ENCODE assay signal across 8 mouse cellular contexts in the genomic region with DNA sequence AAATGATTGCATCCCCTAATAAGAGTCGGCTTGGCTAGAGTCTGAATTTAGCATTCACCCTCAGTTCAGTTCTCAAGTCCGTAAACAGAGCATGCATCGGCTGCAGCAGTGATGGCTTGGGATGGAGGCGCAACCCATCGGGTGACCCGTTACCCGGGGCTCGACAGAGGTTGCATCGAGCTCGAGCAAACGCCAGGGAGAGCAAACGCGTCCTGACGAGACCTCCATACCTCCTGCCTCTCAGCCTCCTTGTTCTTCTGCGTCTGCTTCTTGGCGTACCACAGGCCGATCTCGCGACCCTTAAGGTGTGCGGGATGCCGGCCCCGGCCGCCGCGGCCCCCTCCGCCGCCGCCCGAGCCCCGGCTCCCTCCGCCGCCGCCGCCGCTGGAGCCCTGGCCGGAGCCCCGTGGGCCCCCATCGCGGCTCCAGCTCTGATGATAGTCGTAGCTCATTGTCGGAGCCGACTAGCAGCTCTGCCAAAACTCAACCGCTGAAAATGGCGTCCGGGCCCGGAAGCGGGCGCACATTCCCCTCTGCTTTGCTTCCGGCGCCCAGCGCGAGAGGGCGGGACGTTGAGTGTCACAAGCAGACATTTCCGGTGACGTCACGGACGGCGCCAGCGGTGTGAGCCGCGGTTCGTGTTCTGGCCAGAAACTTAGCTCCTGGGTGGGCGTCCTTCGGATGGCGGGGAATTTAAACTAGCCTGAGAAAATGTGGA. TPM values are rescaled to one million over a fixed set of nuclear protein-coding genes. Genes with fewer than 3 reads are reported as not detected.
DNase-seq lines count a peak whose midpoint lies in the region; ATAC-seq and TF ChIP-seq lines count a peak whose summit lies in the region.

TSS of gene Dhx36 (minus strand) at position 517 of the 718 bp plus-strand sequence.

- H3K4me1 ChIP-seq in MEL (ENCODE audit: control insufficient read depth in 1 of 2, insufficient read depth in 2 of 2, low read length in 2 of 2), result peaks cover 9 to 11% of the 10 kb centered on the region in 2 experiments; a peak in 3 of 4 replicates
- 0 out of 2 replicates have a peak, but pooled peaks cover 2% of the 10 kb centered on the region for H3K4me1 ChIP-seq in cerebellum, adult 2 months (ENCODE audit: control insufficient read depth, insufficient read depth, low read length)
- H3K4me1 ChIP-seq in forebrain, postnatal 0 days (ENCODE audit: insufficient read depth), result peaks cover 14% of the 10 kb centered on the region
- peaks cover 13% of the 10 kb centered on the region for H3K4me1 ChIP-seq in lung, embryonic 15.5 days

- ATAC-seq in forebrain, postnatal 0 days, result peak; percentile 99
- ATAC-seq in lung, embryonic 15.5 days (ENCODE audit: borderline replicate concordance, extremely low read depth, low FRiP score, low TSS enrichment), result peak; percentile 98

- peak; percentile 95 for DNase-seq in MEL (ENCODE audit: low read depth, low spot score)
- DNase-seq in cerebellum, adult 2 months, result peak; percentile 95
- peak; percentile 99 for DNase-seq in forebrain, postnatal 0 days
- peak; percentile 98 for DNase-seq in heart, postnatal 4 days
- peak; percentile 96 to 97 for DNase-seq in layer of hippocampus, adult 8-10 months (ENCODE audit: low spot score in 2 of 2)
- DNase-seq in ovary, adult 18-20 months (ENCODE audit: low spot score), result peak; percentile 92
- peak; percentile 96 for DNase-seq in thymus, postnatal 0 days (ENCODE audit: low spot score)

- TF ChIP-seq EP300 in MEL (IDR thresholded peaks at IDR 0.05; ENCODE audit: low read depth in 1 of 2, low read length in 2 of 2), result no peak

- peak within 1 kb of the TSS; percentile 62 for H3K4me2 ChIP-seq in forebrain, postnatal 0 days (ENCODE audit: low read depth)
- H3K4me2 ChIP-seq in lung, embryonic 15.5 days, result peak within 1 kb of the TSS; percentile 63

- WGBS in cerebellum, adult 2 months, result under 1% methylated on average over 65 of the region's 66 CpGs
- 2% methylated on average over 66 of the region's 66 CpGs for WGBS in forebrain, postnatal 0 days
- under 1% methylated on average over 63 of the region's 66 CpGs for WGBS in lung, embryonic 15.5 days

- no peak for TF ChIP-seq RAD21 in MEL (IDR thresholded peaks at IDR 0.05; ENCODE audit: low read depth, low read length)

- no peak for TF ChIP-seq CTCF in MEL (IDR thresholded peaks at IDR 0.05 in 2 of 3, conservative IDR thresholded peaks at IDR 0.05 in 1 of 3; ENCODE audit: control insufficient read depth in 1 of 3, insufficient read depth in 1 of 3, low read depth in 2 of 3, low read length in 3 of 3, poor library complexity in 1 of 3, severe bottlenecking in 1 of 3)
- TF ChIP-seq CTCF in cerebellum, adult 2 months (IDR thresholded peaks at IDR 0.05; ENCODE audit: borderline replicate concordance, insufficient read depth, low read depth, low read length), result no peak
- no peak for TF ChIP-seq CTCF in forebrain, postnatal 0 days (IDR thresholded peaks at IDR 0.05; ENCODE audit: low read depth)

- peaks cover 2 to 18% of the 10 kb centered on the region in 2 experiments for H3K36me3 ChIP-seq in MEL (ENCODE audit: control insufficient read depth in 1 of 2, insufficient read depth in 2 of 2, low read length in 2 of 2)
- H3K36me3 ChIP-seq in forebrain, postnatal 0 days (ENCODE audit: insufficient read depth), result no peaks in the 10 kb centered on the region
- H3K36me3 ChIP-seq in lung, embryonic 15.5 days, result no peaks in the 10 kb centered on the region

- no peaks in the 10 kb centered on the region for H3K9me3 ChIP-seq in MEL (replicated peaks; ENCODE audit: insufficient read depth, low read length)
- H3K9me3 ChIP-seq in forebrain, postnatal 0 days (ENCODE audit: low read length), result no peaks in the 10 kb centered on the region
- no peaks in the 10 kb centered on the region for H3K9me3 ChIP-seq in lung, embryonic 15.5 days

- H3K79me2 ChIP-seq in MEL (ENCODE audit: control insufficient read depth, insufficient read depth, low read length, poor library complexity), result peaks cover 21% of the 10 kb centered on the region

- H3K9ac ChIP-seq in MEL (ENCODE audit: control insufficient read depth, low read depth, low read length, poor library complexity, severe bottlenecking), result peak within 1 kb of the TSS; percentile 98
- peak within 1 kb of the TSS; percentile 91 for H3K9ac ChIP-seq in forebrain, postnatal 0 days
- H3K9ac ChIP-seq in lung, embryonic 15.5 days, result peak within 1 kb of the TSS; percentile 86

- peak within 1 kb of the TSS; percentile 27; the same call in 1 of the 2 replicates for H3K27ac ChIP-seq in MEL (ENCODE audit: control insufficient read depth, low read depth, low read length)
- H3K27ac ChIP-seq in cerebellum, adult 2 months (ENCODE audit: insufficient read depth, low read length), result peak within 1 kb of the TSS; percentile 45
- peak within 1 kb of the TSS; percentile 98 for H3K27ac ChIP-seq in forebrain, postnatal 0 days (ENCODE audit: low read depth, low read length)
- peak within 1 kb of the TSS; percentile 89 for H3K27ac ChIP-seq in lung, embryonic 15.5 days

- H3K27me3 ChIP-seq in MEL (ENCODE audit: control insufficient read depth in 1 of 2, insufficient read depth in 2 of 2, low read length in 2 of 2), result no peaks in the 10 kb centered on the region
- no peaks in the 10 kb centered on the region for H3K27me3 ChIP-seq in cerebellum, adult 2 months (ENCODE audit: control insufficient read depth, insufficient read depth, low read length)
- H3K27me3 ChIP-seq in forebrain, postnatal 0 days (ENCODE audit: insufficient read depth, low read length), result no peaks in the 10 kb centered on the region
- no peaks in the 10 kb centered on the region for H3K27me3 ChIP-seq in lung, embryonic 15.5 days

- peak; percentile 68 to 90; a peak in 3 of 4 replicates for TF ChIP-seq POLR2A in MEL (IDR thresholded peaks at IDR 0.05; ENCODE audit: control insufficient read depth in 1 of 2, insufficient read depth in 1 of 2, low read depth in 1 of 2, low read length in 2 of 2, poor library complexity in 1 of 2)
- peak; percentile 58; the same call in 1 of the 2 replicates for TF ChIP-seq POLR2A in cerebellum, adult 2 months (IDR thresholded peaks at IDR 0.05; ENCODE audit: borderline replicate concordance, insufficient read depth, low read length)

- peak within 1 kb of the TSS; percentile 92 to 100 for H3K4me3 ChIP-seq in MEL (ENCODE audit: control insufficient read depth in 1 of 2, insufficient read depth in 1 of 2, low read depth in 2 of 2, low read length in 2 of 2)
- H3K4me3 ChIP-seq in cerebellum, adult 2 months (replicated peaks; ENCODE audit: insufficient read depth, low read depth, low read length), result peak within 1 kb of the TSS; percentile 97
- H3K4me3 ChIP-seq in forebrain, postnatal 0 days (ENCODE audit: low read depth, low read length), result peak within 1 kb of the TSS; percentile 99
- peak within 1 kb of the TSS; percentile 92 for H3K4me3 ChIP-seq in lung, embryonic 15.5 days

TF ChIP-seq in MEL, 35 proteins besides CTCF, POLR2A, EP300 and RAD21 (continues in another document):
- TF ChIP-seq KAT2A (conservative IDR thresholded peaks at IDR 0.05; ENCODE audit: low read depth, low read length) (no peak; the same call in 1 of the 2 replicates), MXI1 (IDR thresholded peaks at IDR 0.05; ENCODE audit: low read depth, low read length) (peak; percentile 80), HCFC1 (IDR thresholded peaks at IDR 0.05; ENCODE audit: low read depth, low read length) (peak; percentile 87), TBP (IDR thresholded peaks at IDR 0.05; ENCODE audit: low read depth, low read length) (peak; percentile 68), NELFE (IDR thresholded peaks at IDR 0.05; ENCODE audit: low read depth, low read length) (peak; percentile 85), E2F4 (IDR thresholded peaks at IDR 0.05; ENCODE audit: borderline replicate concordance, low read depth, low read length) (peak; percentile 62), ZKSCAN1 (IDR thresholded peaks at IDR 0.05; ENCODE audit: low read depth, low read length) (no peak), UBTF (IDR thresholded peaks at IDR 0.05; ENCODE audit: borderline replicate concordance, insufficient read depth, low read depth, low read length) (no peak), MYB (IDR thresholded peaks at IDR 0.05; ENCODE audit: low read depth, low read length) (no peak), MAFK (IDR thresholded peaks at IDR 0.05; ENCODE audit: borderline replicate concordance, low read depth, low read length) (no peak), ELF1 (IDR thresholded peaks at IDR 0.05; ENCODE audit: low read depth, low read length) (peak; percentile 84), ZC3H11A (IDR thresholded peaks at IDR 0.05; ENCODE audit: low read depth, low read length) (no peak), MAX (IDR thresholded peaks at IDR 0.05; ENCODE audit: low read length) (peak; percentile 85), GATA1 (IDR thresholded peaks at IDR 0.05; ENCODE audit: low read depth, low read length) (no peak), MAZ (IDR thresholded peaks at IDR 0.05; ENCODE audit: low read depth, low read length) (no peak), ZNF384 (IDR thresholded peaks at IDR 0.05; ENCODE audit: low read depth, low read length) (no peak), ETS1 (IDR thresholded peaks at IDR 0.05; ENCODE audit: low read depth, low read length) (0 out of 2 replicates have a peak, but pooled peaks have one; percentile 36), CHD2 (IDR thresholded peaks at IDR 0.05; ENCODE audit: low read length) (no peak), TCF12 (IDR thresholded peaks at IDR 0.05; ENCODE audit: low read depth, low read length) (peak; percentile 50; the same call in 1 of the 2 replicates), ZMIZ1 (IDR thresholded peaks at IDR 0.05; ENCODE audit: low read depth, low read length) (peak; percentile 61; the same call in 1 of the 2 replicates), CHD1 (IDR thresholded peaks at IDR 0.05; ENCODE audit: low read depth, low read length) (no peak), POLR2AphosphoS2 (IDR thresholded peaks at IDR 0.05; ENCODE audit: low read length) (peak; percentile 68; the same call in 1 of the 2 replicates), SIN3A (IDR thresholded peaks at IDR 0.05; ENCODE audit: low read length) (peak; percentile 61)

RNA-seq across cellular contexts. Expression of gene Dhx36, which starts in this region (rescaled TPM):
- 26.4 and 26.7 TPM in 2 replicates for total RNA-seq in MEL (2012; rRNA removed)
- 10 to 100 TPM in 1 of 2 experiments, not detected in 1; 17.7 TPM for polyA plus RNA-seq in MEL (2012; ENCODE audit: insufficient read depth in 1 of 2, insufficient read length in 2 of 2, low read depth in 1 of 2, low replicate concordance in 2 of 2, missing spikeins in 1 of 2)
- polyA plus RNA-seq in cerebellum, adult 2 months (2012; rRNA removed), result 44.8 and 47.6 TPM in 2 replicates
- total RNA-seq in forebrain, postnatal 0 days (2014; rRNA removed), result 81.0 and 90.5 TPM in 2 replicates
- polyA plus RNA-seq in forebrain, postnatal 0 days (2015; fragmentation: Nextera tagmentation; extraction: Ambion mirVana), result 24.3 and 29.0 TPM in 2 replicates
- 10 to 100 TPM; 29.1 to 30.4 TPM for total RNA-seq in heart, postnatal 4 days (2021)
- 10 to 100 TPM; 49.6 to 62.1 (median 58.3) TPM for total RNA-seq in layer of hippocampus, adult 8-10 months (2022)
- 27.2 and 27.3 TPM in 2 replicates for polyA plus RNA-seq in lung, embryonic 15.5 days (2015; fragmentation: Nextera tagmentation; extraction: Ambion mirVana)
- 25.3 and 30.6 TPM in 2 replicates for polyA plus RNA-seq in thymus, postnatal 0 days (2015; fragmentation: Nextera tagmentation; extraction: Ambion mirVana)

Comparison
In these comparisons a context has a peak if more than half of its experiments do, and no peak if none do; other contexts are left out.
1. Peak in every context shown above with its lines: DNase-seq, ATAC-seq, H3K4me3 ChIP-seq and H3K27ac ChIP-seq.
2. H3K27ac ChIP-seq: peak in every context shown above with its lines; median percentile 98 in forebrain, postnatal 0 days; 89 in lung, embryonic 15.5 days; 45 in cerebellum, adult 2 months; 27 in MEL.